Mouse (Mus musculus): ENCODE data around the gene Ywhag. TPM values are rescaled to one million over a fixed set of nuclear protein-coding genes. Genes with fewer than 3 reads are reported as not detected.

Gene Ywhag
- total RNA-seq, 2 experiments from 2014 or later, result 1,571 to 1,708 TPM

DNA sequence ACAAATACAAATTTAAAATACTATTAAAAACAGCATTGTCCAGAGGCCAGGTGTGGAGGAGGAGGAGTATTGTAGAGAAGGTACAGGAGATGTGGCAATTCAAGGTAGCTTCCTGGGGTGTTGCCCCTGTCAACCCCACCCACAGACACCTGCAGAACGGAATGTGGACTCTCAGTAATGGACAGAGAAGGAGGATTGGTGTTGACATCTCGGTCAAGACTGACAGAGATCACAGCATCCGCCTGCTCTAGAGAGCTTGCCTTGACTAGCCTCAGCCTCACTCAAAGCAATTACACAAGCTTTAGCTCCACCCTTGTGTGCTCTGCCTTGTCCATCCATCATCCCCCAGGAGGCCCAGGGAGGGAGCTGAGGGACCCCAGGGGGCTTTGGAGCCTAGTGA, 43.5 kb downstream of the Ywhag start:
- no peak for DNase-seq (ENCODE audit: low spot score in 2 of 2)

GRCm38 (mm10) chr5:135890323-135890722, 44.1 kb downstream of the Ywhag start:
- DNase-seq (ENCODE audit: low spot score in 2 of 2), result no peak

GRCm38 (mm10) chr5:135888405-135889215, 45.8 kb downstream of the Ywhag start:
- DNase-seq (ENCODE audit: low spot score in 2 of 2), result no peak

DNA sequence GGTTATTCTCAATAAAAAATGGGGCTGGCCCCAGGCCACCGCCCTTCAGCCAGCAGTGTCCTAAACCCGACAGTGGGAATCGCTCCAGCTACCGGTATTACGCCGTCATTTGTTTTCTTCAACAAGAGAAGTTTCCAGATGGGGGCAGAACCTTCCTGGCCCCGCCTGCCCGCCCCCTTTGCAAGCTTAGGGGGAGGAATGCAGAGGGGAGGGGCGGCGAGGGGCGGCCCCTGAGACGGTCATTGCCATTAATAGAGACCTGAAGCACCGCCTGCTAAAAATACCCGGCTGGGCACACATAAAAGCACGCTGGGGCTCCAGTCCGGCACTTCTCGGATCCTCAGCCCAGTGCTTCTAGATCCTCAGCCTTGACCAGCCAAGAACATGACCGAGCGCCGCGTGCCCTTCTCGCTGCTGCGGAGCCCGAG, 46.7 kb downstream of the Ywhag start, which contains the start of gene Hspb1:
Gene Hspb1 (plus strand): TSS at position 245 of the 428 bp plus-strand sequence.
- DNase-seq (ENCODE audit: low spot score in 2 of 2), result no peak

GRCm38 (mm10) chr5:135884641-135885040, 49.8 kb downstream of the Ywhag start:
- no peak for DNase-seq (ENCODE audit: low spot score in 2 of 2)

- DNase-seq (ENCODE audit: low spot score in 2 of 2), result peak; percentile 62 to 70
Observed at GRCm38 (mm10) chr5:135879449-135880158, 54.8 kb downstream of the Ywhag start.

GRCm38 (mm10) chr5:135877831-135878231, 56.6 kb downstream of the Ywhag start:
- DNase-seq (ENCODE audit: low spot score in 2 of 2), result peak in 1 of 2 experiments; percentile 58

DNA sequence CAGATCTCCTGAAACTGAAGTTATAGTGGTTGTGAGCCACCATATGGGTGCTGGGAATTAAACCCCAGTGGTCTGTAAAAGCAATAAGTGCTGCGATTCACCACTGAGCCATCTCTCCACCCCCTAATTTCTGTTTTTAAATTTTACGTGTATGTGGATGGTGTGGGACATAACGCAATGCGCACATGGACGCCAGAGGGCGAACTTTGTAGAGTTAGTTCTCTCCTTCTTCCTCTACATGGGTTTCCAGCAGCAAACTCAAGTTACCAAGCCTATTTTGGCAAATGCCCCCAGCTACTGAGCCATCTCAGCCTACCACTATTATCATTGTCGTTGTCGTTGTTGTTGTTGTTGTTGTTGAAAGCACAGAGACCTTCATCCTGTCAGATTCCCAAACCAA, 57.2 kb downstream of the Ywhag start:
- peak; percentile 63 to 70 for DNase-seq (ENCODE audit: low spot score in 2 of 2)

DNA sequence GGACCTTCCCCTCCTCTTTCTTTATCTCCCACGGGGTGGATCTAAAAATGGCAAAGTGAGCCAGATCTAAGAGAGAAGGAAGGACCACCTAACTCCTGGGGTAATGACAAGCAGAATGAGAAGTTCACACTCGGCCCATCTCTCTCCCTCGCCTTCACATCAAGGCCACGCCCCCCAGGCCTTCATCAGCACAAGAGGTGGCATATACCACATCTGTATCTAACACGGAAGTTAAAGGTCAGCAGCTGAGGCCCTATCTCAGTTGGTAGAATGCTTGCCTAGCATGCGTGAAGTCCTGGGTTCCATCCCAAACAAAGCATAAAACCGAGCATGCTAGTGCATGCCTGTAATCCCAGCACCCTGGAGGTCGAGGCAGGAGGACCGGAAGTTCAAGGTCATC, 60.7 kb downstream of the Ywhag start:
- DNase-seq (ENCODE audit: low spot score in 2 of 2), result no peak

DNA sequence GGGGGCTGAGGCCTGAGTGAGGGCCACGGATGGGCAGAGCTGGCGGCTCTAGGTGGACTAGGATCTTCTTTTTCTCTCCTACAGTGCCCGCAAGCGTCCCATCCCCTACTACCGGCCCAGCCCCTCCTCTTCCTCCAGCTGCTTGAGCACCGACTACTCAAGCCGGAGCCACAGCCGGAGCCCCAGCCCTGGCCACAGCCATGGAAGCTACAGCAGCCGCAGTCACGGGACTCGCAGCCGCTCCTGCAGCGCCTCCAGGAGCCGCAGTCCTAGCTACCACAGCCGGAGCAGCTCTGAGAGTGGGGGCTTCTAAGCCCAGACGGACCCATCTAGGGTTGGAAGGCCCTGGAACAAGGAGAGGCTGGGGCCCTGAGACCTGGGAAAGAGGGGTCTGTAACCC, 61.4 kb downstream of the Ywhag start:
- no peak for DNase-seq (ENCODE audit: low spot score in 2 of 2)

- no peak for DNase-seq (ENCODE audit: low spot score in 2 of 2)
Observed at GRCm38 (mm10) chr5:135870505-135870904, 63.9 kb downstream of the Ywhag start.

DNA sequence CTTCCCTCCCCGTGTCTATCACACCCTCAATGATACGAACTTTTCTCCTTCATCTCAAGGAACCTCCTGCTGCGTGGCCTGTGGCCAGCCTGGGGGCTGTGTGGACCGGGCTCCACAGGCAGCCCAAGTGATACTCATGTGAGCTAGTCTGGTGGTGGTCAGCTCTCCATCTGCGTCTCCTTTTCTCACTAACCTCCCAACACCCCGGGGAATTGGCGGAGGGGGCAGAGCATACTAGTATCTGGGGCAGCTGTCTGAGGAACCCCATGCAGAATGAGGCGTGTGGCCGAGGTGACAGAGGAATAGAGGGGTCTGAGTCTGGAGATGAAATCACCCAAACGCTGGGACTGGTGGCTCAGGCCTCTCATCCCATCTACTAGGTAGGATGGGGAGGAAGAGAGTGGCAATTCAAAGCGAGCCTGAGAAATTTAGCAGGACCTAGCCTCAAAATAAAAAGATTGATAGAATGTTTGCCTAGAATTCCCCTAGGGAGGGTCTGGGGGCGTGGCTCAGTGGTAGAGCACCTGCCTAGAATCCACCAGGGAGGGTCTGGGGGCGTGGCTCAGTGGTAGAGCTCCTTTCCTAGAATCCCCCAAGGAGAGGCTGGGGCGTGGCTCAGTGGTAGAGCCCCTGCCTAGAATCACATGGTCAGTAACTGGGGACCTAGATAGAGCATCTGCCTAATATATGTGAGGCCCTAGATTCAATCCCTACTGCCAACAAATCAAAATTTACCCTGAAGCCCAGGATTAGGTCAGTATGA, 64.6 kb downstream of the Ywhag start:
- no peak for DNase-seq (ENCODE audit: low spot score in 2 of 2)

DNA sequence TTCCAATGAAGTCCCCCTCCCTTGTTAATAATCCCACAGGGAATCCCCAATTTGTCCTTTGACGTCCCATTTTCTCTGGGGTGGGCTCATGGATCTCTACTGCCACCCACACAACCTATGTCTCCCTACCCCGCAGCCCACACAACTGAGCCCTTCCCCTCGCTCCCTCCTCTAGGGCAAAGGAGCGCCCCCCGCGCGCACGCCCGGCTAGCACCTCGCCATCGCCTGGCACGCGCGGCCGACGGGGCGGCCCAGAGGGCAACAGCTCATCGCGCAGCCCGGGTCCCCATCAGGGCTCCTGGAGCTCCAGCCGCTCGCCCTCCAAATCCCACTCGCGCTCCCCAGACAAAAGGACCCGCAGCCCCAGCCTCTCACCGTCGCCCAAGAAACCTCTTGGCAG, 65.8 kb downstream of the Ywhag start:
- DNase-seq (ENCODE audit: low spot score in 2 of 2), result no peak

GRCm38 (mm10) chr5:135867637-135868593, 66.5 kb downstream of the Ywhag start:
- DNase-seq (ENCODE audit: low spot score in 2 of 2), result peak in 1 of 2 experiments; percentile 59

DNA sequence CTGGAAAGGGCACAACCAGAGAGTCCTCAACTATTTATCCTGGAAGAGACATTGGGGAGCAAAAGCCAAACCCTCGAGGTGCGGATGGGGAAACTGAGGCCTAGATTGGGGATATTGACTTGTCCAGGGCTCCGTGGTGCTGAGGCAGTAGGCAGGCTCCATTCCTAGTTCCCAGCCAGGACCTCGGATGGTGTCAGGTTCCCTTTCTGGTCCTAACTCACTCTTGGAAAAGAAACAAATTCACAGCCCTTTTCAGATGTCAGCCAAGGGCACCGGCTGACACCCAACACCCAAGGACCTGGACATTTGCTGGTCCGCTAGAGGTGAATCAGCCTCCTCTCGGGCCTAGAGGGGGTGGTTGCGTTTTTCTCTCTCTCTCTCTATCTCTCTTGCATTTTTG, 67.8 kb downstream of the Ywhag start:
- no peak for DNase-seq (ENCODE audit: low spot score in 2 of 2)

Other genes starting within 250 kb of the Ywhag start
- 10 to 100 TPM; 20.9 to 21.9 TPM for gene Tmem120a, start 190.2 kb downstream of the Ywhag start, total RNA-seq (2021)
- gene Styxl1, start 156.2 kb downstream of the Ywhag start, total RNA-seq (2021), result under 1 TPM; 0.55 to 0.87 TPM
- 100 to 1,000 TPM; 469 to 476 TPM for gene Mdh2, start 156.1 kb downstream of the Ywhag start, total RNA-seq (2021)
- gene Srrm3, start 127.7 kb downstream of the Ywhag start, total RNA-seq (2021), result 10 to 100 TPM; 62.6 to 72.2 TPM
- 1 to 10 TPM; 4.2 to 6.1 TPM for gene Hspb1, start 46.7 kb downstream of the Ywhag start, total RNA-seq (2021)
- 1 to 10 TPM; 2.1 to 2.3 TPM for gene Ssc4d, start 39.9 kb upstream of the Ywhag start, total RNA-seq (2021)
- not detected for gene Zp3, start 45.5 kb upstream of the Ywhag start, total RNA-seq (2021)
- 10 to 100 TPM; 10.0 to 12.4 TPM for gene Dtx2, start 60.2 kb upstream of the Ywhag start, total RNA-seq (2021)
- not detected for gene Upk3b, start 103.9 kb upstream of the Ywhag start, total RNA-seq (2021)
- gene Upk3bl, start 119.9 kb upstream of the Ywhag start, total RNA-seq (2021), result not detected
- gene Rasa4, start 149.3 kb upstream of the Ywhag start, total RNA-seq (2021), result 1 to 10 TPM; 4.3 to 8.5 TPM
- 10 to 100 TPM; 63.5 to 92.7 TPM for gene Polr2j, start 182.0 kb upstream of the Ywhag start, total RNA-seq (2021)
- 10 to 100 TPM; 15.9 to 16.5 TPM for gene Lrwd1, start 201.5 kb upstream of the Ywhag start, total RNA-seq (2021)
- 10 to 100 TPM; 10.0 to 10.7 TPM for gene Alkbh4, start 201.5 kb upstream of the Ywhag start, total RNA-seq (2021)
- gene Orai2, start 236.1 kb upstream of the Ywhag start, total RNA-seq (2021), result 10 to 100 TPM; 80.6 to 98.3 TPM